Mouse (Mus musculus) thymus, postnatal 36 days (tissue): Measurements from ENCODE around the gene Cpsf3.

ENCODE experiments used
- DNase-seq, 2 experiments: peaks; one replicate each; pipeline ENCODE4 v3.0.0; 2022; ENCODE audit warnings: mixed read lengths in 2 of 2

Gene Cpsf3

GRCm38 (mm10) chr12:21337171-21337570 lies 52.0 kb downstream of the Cpsf3 start:
- no peak for DNase-seq

GRCm38 (mm10) chr12:21340674-21341073 lies 55.5 kb downstream of the Cpsf3 start:
- no peak for DNase-seq

DNA sequence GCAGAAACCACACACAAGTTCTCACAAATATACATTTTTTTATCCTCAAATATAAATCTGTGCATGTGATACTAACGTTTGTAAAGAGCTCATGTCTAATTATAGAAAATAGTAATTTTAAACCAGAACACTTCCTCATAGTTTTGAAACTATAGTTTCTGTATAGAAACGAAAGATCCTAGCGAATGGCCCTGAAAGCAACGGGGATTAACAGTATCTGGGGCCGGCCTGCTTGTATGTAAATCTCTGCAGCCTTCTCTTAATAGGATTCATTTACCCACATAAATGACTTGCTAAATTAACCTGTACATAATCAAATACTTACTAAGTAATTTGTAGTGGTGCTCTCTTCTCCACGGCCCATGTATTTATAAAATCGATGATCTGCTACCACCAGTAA lies 61.8 kb downstream of the Cpsf3 start:
- DNase-seq, result no peak

GRCm38 (mm10) chr12:21350113-21350876 lies 65.1 kb downstream of the Cpsf3 start:
- DNase-seq, result no peak

GRCm38 (mm10) chr12:21353681-21354080 lies 68.5 kb downstream of the Cpsf3 start:
- DNase-seq, result no peak

GRCm38 (mm10) chr12:21362686-21363085 lies 77.5 kb downstream of the Cpsf3 start:
- no peak for DNase-seq

DNA sequence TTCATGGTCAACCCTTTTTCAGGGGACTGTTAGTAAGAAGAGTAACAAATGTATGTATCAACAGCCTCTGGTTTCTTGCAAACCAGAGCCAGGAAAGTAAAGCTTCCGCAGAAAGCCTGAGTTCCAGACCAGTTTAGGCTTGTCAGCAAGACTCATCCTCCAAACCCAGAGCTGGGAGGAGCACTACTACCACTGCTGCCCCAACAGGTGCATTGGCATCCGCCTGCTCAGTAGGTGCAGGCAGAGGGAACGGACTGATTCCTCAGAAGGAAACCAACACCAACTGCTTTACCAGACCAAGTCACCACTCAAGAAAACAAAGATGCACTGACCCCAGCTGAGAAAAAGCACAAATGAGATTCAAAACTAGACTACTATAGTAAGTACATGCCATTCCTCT lies 78.0 kb downstream of the Cpsf3 start:
- no peak for DNase-seq
